Mouse (Mus musculus) Patski (cell line): ENCODE results near the gene Cat. TPM values are rescaled to one million over a fixed set of nuclear protein-coding genes. Genes with fewer than 3 reads are reported as not detected.
A peak's percentile ranks its signal among the peaks of the same experiment; 100 is the strongest.

Source experiments
- ATAC-seq: fragments of 100-300 bp; one replicate; pipeline ENCODE4 v1.8.0; 2021
- CTCF ChIA-PET: fragments of 350-600 bp; sonication (Branson Sonifier 250); formaldehyde crosslinking; loops from one replicate; lab custom pipeline; 2022; ENCODE audit warnings: inconsistent platforms; lab: Charles Lee
- POLR2A ChIA-PET: fragments of 350-600 bp; sonication (Branson Sonifier 250); formaldehyde crosslinking; loops from one replicate; lab custom pipeline; 2022; ENCODE audit warnings: antibody characterized with exemption, inconsistent platforms; lab: Charles Lee
- DNase-seq: peaks from one replicate; pipeline ENCODE4 v3.0.0-alpha.2; 2011; ENCODE audit warnings: low read depth, low spot score
- H3K27me3 ChIP-seq: fragments of 371-371 bp; one replicate; pipeline ENCODE4 v1.5.1; 2021
- CTCF ChIP-seq: fragments of 100-300 bp; IDR thresholded peaks from one replicate; pipeline ENCODE4 v1.5.1; 2021
- in situ Hi-C: fragments of 300-500 bp; cut with MboI; formaldehyde crosslinking; loops from 3 replicates; pipeline ENCODE4 v1.11.1; 2018; ENCODE audit warnings: low pct_unique_long_range_greater_than_20kb, mixed read lengths
- polyA plus RNA-seq: library from polyadenylated mRNA; unstranded; gene quantifications from one replicate; pipeline ENCODE4 v1.2.3, GENCODE M21; 2021

Cat gene
- polyA plus RNA-seq, 1 experiment from 2014 or later: 64.3 TPM

DNA sequence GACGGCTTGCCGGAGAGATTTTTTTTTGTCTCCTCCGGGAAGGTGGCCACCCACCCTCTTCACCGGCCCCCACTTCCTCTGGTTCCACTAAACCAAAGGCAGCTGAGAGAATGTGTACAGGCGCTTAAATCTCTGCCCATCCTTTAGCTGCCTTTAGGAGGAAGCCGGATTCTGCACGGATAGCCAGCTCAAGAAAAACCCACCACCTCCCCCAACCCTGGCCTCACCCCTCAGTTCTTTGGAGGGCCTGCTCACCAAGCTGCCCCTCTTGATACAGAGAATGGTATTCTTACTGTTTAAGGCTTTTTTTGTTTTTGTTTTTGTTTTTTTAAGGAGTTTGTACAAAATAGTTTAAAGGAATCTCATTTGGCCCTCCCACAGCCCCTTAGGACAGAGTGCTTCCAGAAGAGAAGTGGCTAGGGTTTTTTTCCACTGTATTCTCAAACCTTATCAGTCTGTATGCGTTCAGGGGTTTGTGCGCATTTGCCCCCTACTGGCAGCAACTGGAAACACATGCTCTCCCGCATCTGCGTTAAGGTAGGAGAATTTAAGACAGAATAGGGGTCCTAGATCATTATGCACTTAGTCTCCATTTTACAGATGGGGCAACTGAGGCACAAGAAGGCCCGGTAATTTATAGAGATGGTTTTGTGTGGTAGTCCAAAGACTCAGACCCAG, 60.5 kb downstream of the Cat start:
- in situ Hi-C loops: loop anchor here (5.0 kb wide), 2 partner anchors 77 to 337 kb away; no protein-coding TSS in a partner anchor

DNA sequence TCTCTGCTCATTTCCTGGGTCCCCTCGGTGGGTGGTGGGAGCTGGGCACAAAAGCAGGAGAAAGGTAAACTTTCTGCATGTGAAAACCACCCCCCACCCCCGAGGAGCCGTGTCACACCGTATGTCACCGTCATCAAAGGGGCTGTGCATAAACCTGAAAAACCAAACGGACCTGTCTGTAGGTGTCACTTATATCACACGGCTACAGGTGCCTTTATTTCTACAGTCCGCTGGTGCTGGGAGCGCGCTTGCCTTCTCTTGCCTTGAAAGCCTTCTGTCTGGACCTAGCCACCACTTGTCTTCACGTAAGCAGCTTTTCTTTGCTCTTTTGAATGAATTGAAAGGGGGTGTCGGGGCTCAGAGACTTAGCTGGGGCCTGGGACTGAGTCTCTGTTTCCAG, 61.1 kb downstream of the Cat start:
- ChIA-PET CTCF (interaction anchor here (0.9 to 3.6 kb wide), 7 partner anchors 12 to 339 kb away, joined by 3 to 17 read pairs (median 4); partner anchors contain the start of gene Elf5), POLR2A (interaction anchor here (0.5 kb wide), 1 partner anchor 45 kb away, joined by 3 read pairs; no protein-coding TSS in a partner anchor)
- ATAC-seq: no peak
- no peaks in the 10 kb centered on the region for H3K27me3 ChIP-seq
- TF ChIP-seq CTCF: no peak
- DNase-seq: no peak
- in situ Hi-C loops: loop anchor here (5.0 kb wide), 2 partner anchors 77 to 337 kb away; no protein-coding TSS in a partner anchor

More for the DNA sequence above, 60.5 kb downstream of the Cat start:
- CTCF ChIA-PET: interaction anchor here (0.9 to 3.6 kb wide), 10 partner anchors 9 to 339 kb away, joined by 3 to 17 read pairs (median 4); partner anchors contain the start of gene Elf5
- POLR2A ChIA-PET: interaction anchor here (0.5 kb wide), 1 partner anchor 45 kb away, joined by 3 read pairs; no protein-coding TSS in a partner anchor
- peak; percentile 92 for TF ChIP-seq CTCF
- no peaks in the 10 kb centered on the region for H3K27me3 ChIP-seq
- ATAC-seq (no peak), DNase-seq (no peak)

DNA sequence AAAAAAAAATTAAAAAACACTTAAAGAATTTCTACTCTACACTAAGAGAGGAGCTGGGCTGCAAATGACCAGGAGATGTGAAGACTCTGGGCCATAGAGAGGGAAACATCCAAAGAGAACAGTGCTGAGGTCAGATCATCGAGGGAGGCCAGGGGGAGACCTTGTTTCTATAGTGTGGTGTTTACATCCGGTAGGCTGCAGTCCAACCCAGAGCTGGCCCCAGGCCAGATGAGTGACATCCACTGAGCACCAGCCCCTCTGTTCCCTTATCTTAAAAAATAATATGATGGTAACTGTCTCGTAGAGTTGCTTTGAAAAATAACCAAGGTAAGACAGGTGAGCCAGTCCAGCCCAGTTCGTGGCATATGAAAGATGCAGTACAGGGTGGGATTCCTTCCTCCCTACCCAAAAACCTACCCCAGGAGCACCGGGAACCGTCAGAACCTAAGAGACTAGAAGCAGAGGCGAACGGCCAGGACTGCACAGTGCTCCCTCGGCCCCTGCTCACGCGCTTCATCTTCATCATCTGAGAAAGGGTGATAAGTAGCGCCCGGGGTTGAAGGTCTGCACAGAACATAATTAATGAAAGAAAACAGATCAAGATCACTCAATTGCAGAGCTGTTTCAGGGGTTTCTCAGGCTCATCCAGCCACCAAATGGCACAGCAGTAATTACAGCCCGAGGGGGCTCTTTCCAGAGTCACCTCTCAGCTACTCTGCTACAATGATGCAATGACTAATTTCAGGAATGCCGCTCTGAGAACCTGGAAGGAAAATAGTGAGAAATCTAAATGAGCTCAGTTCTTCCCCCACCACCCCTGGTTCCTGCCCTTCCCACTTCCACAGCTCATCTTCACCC, 64.1 kb downstream of the Cat start:
- ATAC-seq (no peak), DNase-seq (no peak)
- ChIA-PET POLR2A (no interaction called here), CTCF (no interaction called here)
- H3K27me3 ChIP-seq: no peaks in the 10 kb centered on the region
- no peak for TF ChIP-seq CTCF
- in situ Hi-C loops: loop anchor here (5.0 kb wide), 2 partner anchors 74 to 334 kb away; no protein-coding TSS in a partner anchor

DNA sequence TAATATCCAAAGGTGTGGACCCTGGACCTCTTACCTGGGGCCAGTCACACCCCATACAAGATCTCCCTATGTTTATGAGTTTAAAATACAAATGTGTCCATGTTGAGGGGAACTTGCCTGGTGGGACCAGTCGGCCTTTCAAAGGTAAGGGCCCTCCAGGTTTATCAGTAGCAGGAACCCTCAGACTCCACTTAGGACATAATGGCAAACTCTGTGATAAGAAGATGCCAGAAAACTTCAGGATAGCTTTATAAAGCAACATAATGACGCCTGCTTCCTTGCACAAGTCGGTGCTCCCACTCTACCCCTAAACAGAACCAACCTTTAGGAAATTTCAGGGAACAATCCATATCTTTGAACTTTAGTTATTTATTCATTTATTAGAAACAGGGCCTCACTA, 69.2 kb downstream of the Cat start:
- no peaks in the 10 kb centered on the region for H3K27me3 ChIP-seq
- ChIA-PET POLR2A (interaction anchor here (0.5 kb wide), 1 partner anchor 29 kb away, joined by 3 read pairs; no protein-coding TSS in a partner anchor), CTCF (no interaction called here)
- in situ Hi-C loops: no loop called here
- DNase-seq (no peak), ATAC-seq (no peak)
- TF ChIP-seq CTCF: no peak

DNA sequence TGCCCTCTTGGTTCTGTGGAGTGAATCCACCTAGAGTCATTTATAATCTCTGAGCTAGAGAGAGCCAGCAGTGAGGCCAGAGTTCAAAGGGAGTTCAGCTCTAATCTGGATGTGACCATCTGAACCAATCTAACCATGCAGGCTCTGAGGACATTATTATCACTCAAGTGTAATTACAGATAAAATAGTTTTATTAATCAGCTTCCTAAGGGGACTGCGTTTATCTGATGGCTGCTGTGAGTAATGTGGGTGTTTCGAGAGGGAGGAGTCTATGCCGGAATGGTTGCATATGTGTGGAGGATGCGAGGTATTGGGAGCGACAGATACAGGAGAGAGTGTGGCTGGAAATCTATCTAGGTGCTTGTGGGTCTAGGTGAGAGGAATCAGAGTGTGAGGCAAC, 71.6 kb downstream of the Cat start:
- ChIA-PET POLR2A (no interaction called here), CTCF (interaction anchor here (0.7 to 1.3 kb wide), 3 partner anchors 15 to 327 kb away, joined by 3 to 5 read pairs (median 4); no protein-coding TSS in a partner anchor)
- no peak for TF ChIP-seq CTCF
- no peaks in the 10 kb centered on the region for H3K27me3 ChIP-seq
- in situ Hi-C loops: no loop called here
- DNase-seq (no peak), ATAC-seq (no peak)

DNA sequence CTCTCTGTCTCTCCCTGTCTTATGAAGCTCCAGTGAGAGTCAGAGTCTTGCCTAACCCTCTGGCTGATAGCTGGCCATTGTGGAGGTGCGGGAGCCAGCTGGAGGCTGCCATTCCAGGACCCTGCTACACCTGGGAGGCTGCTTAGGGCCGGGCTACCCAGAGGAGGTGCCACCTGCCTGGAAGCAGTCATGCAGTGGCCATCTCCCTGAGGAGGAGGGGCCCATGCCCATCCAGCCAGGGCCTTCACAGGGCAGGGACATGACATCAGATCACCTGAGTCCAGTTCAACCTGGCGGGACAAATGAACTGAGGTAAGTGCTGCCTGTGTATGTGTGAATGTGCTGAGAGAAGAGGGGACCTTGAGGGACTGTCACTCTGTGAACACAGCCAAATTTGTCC, 73.1 kb downstream of the Cat start:
- DNase-seq (no peak), ATAC-seq (no peak)
- no peaks in the 10 kb centered on the region for H3K27me3 ChIP-seq
- CTCF ChIA-PET: interaction anchor here (1.2 to 1.7 kb wide), 2 partner anchors 13 to 29 kb away, joined by 3 to 10 read pairs; no protein-coding TSS in a partner anchor
- no peak for TF ChIP-seq CTCF
- in situ Hi-C loops: no loop called here
- POLR2A ChIA-PET: no interaction called here

DNA sequence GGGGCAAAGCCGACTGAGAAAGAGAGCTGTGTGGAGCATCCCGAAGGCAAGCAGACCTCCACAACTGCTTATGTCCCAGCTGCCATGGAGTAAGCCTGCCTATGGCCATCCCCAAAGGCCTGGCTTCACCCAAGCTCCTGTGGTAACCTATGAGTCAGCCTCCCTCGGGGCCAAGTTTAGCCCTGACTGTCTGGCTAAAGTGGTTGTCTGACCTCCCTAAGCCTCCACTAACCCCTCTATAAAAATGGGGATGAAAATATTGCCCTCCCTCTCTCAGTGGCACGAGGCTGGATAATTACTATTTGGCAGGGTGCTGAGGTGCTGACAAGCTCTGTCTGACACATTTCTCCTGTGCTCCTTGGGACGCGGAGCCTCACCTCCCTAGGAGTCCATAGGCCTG, 73.6 kb downstream of the Cat start, which contains the start of gene Elf5:
Gene Elf5 (plus strand): TSS at position 341 of the 400 bp plus-strand sequence.
- peak; percentile 69 for ATAC-seq
- in situ Hi-C loops: no loop called here
- peak; percentile 68 for DNase-seq
- ChIA-PET POLR2A (no interaction called here), CTCF (interaction anchor here (1.2 to 1.7 kb wide), 3 partner anchors 14 to 35 kb away, joined by 3 to 10 read pairs (median 3); no protein-coding TSS in a partner anchor)
- no peak for TF ChIP-seq CTCF
- H3K27me3 ChIP-seq: no peaks in the 10 kb centered on the region

DNA sequence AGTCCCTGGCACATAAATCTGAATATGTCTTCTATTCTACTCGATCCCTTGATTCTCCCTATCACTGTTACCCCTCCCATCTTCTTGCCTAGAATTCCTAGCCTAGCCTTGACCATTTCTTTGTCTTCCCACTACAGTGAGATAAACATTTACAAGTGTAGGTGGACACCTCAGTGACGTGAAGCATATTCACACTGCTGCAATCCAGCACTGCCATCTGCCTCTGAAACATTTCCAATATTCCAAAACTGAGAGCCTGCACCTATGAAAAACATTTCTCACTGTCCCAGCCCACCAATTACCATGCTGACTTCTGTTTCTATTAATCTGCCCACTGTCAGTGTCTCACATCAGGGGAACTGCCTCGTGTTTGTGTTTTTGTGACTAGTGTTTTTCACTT, 78.7 kb downstream of the Cat start:
- ChIA-PET POLR2A (no interaction called here), CTCF (no interaction called here)
- in situ Hi-C loops: no loop called here
- ATAC-seq (no peak), DNase-seq (no peak)
- peaks cover 4% of the 10 kb centered on the region for H3K27me3 ChIP-seq
- TF ChIP-seq CTCF: no peak

Other genes starting within 250 kb of the Cat start
- 2.9 TPM for gene Ehf, start 181.9 kb downstream of the Cat start, polyA plus RNA-seq
- gene Elf5, start 73.5 kb downstream of the Cat start, polyA plus RNA-seq: not detected
- gene Abtb2, start 81.2 kb upstream of the Cat start, polyA plus RNA-seq: 6.0 TPM